Mouse (Mus musculus) cerebellum, adult 18-20 months (tissue): ENCODE measurements around the gene Sult2a3.
"Not testable (repeated sequence)": the region's sequence is repeated elsewhere in the genome, so short reads cannot be mapped to it uniquely, and the experiment has no call there.

Experiments
- DNase-seq, 2 experiments: peaks; one replicate each; pipeline ENCODE4 v3.0.0; 2021

Sult2a3 gene

DNA sequence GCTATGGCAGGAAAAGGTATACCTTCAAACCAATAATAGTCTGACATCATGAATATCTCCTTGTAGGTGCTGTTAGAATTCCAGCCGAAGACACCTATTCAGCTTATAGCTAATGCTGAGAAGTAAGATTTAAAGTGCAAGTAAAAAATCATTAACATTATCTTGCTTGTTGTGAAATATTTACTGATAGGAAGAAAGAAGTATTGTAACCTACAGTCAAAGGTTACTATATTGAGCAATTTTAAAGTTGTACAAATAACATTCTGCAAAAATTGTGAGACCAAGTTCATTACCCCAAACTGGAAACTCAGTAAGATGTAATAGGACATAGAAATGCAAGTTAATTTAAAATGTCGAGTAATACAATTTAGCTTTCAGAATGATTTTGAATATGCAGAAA, at the start of gene Sult2a3:
Gene Sult2a3 (minus strand): TSS at position 101 of the 400 bp plus-strand sequence.
- no peak for DNase-seq

DNA sequence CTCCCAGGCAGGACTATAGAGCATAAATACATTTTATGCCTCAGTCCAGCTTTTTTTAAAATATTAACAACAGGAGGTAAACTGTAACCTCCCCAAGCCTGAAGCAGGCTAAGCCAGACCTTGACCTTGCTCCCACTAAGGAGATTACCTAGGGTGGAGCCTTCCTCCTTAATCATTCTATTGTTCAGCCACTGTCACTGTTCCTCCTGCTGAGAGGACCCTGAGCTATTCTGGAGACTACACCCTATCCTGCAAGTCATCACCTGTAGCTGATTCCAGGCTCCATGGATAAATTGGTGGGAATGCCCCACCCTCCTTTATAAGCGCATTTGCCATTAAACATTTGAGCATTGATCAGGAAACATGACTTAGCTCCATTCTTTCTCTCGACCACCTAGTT, 2.4 kb downstream of the Sult2a3 start:
- DNase-seq: no peak

DNA sequence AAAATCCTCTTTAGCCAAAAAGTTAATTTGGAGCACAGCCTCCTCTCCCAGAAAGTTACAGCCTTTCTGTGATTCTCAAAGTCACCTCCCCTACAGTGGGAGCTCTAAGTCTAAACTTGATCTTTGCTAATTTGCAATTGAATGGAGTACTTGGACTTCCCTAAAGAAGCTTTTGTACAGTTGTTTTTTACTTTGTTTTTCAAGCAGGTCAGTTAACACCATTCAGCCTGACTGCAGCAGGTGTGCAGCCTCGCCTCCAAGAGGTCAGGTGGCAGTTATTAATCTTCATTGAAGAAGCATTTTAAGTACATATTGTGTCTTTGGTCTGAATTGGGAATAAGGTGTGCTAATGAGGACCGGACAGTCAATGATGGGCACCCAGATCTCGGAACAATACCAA, 3.0 kb downstream of the Sult2a3 start:
- DNase-seq: not testable (repeated sequence)

- DNase-seq: no peak
These were observed 6.1 kb downstream of the Sult2a3 start for GRCm38 (mm10) chr7:14116761-14117160.

- DNase-seq: not testable (repeated sequence)
These were observed 8.4 kb downstream of the Sult2a3 start for GRCm38 (mm10) chr7:14114471-14114870.

- not testable (repeated sequence) for DNase-seq
These were observed 75.0 kb downstream of the Sult2a3 start for GRCm38 (mm10) chr7:14047821-14048220.

GRCm38 (mm10) chr7:14030831-14031230, 92.0 kb downstream of the Sult2a3 start:
- not testable (repeated sequence) for DNase-seq
